Mouse (Mus musculus): Measurements from ENCODE around the gene Fam78b. TPM values are rescaled to one million over a fixed set of nuclear protein-coding genes. Genes with fewer than 3 reads are reported as not detected.

Gene Fam78b
- polyA plus RNA-seq, 1 experiment: 0.84 TPM

GRCm38 (mm10) chr1:167063971-167064370, 62.8 kb downstream of the Fam78b start:
- Histone ChIP-seq H3K9me3 (replicated peaks; ENCODE audit: control insufficient read depth, insufficient read depth, low read length, poor library complexity, severe bottlenecking) (no peaks in the 10 kb centered on the region), H3K27me3 (ENCODE audit: control insufficient read depth, insufficient read depth, low read length, poor library complexity, severe bottlenecking) (no peaks in the 10 kb centered on the region), H3K4me1 (ENCODE audit: control insufficient read depth, insufficient read depth, low read length) (peaks cover 2% of the 10 kb centered on the region), H3K4me3 (ENCODE audit: low read depth, low read length) (no peak overlapping the region), H3K36me3 (ENCODE audit: control insufficient read depth, insufficient read depth, low read length, poor library complexity, severe bottlenecking) (no peaks in the 10 kb centered on the region), H3K9ac (ENCODE audit: low read depth, poor library complexity, severe bottlenecking) (no peak overlapping the region), H3K27ac (ENCODE audit: insufficient read depth, low read length) (no peak overlapping the region)
- TF ChIP-seq CTCF (IDR thresholded peaks at IDR 0.05; ENCODE audit: low read depth, low read length) (no peak), POLR2A (IDR thresholded peaks at IDR 0.05; ENCODE audit: insufficient read depth, low read length) (no peak), EP300 (IDR thresholded peaks at IDR 0.05; ENCODE audit: insufficient read depth, low read depth, low read length) (no peak)

DNA sequence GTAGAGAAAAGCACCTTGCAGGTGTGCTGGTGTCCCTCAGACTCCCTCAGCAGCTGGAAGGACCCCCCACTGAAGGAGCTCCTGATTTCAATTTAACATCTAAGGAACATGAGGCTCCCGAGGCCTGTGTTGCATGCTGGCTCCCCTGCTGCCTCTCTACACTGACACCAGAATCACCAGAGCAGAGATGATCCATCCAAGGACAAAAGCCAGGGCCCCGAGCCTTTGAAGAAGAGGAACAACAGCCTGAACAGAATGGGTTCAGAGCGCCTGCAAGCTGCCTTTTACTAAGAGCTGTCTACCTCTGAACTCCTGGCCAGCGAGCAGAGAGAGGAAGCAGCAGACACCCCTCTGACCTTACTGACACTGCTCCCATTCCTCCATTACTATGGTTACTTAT, 64.3 kb downstream of the Fam78b start:
- Histone ChIP-seq H3K4me3 (ENCODE audit: low read depth, low read length) (no peak overlapping the region), H3K36me3 (ENCODE audit: control insufficient read depth, insufficient read depth, low read length, poor library complexity, severe bottlenecking) (no peaks in the 10 kb centered on the region), H3K4me1 (ENCODE audit: control insufficient read depth, insufficient read depth, low read length) (no peaks in the 10 kb centered on the region), H3K27me3 (ENCODE audit: control insufficient read depth, insufficient read depth, low read length, poor library complexity, severe bottlenecking) (no peaks in the 10 kb centered on the region), H3K9me3 (replicated peaks; ENCODE audit: control insufficient read depth, insufficient read depth, low read length, poor library complexity, severe bottlenecking) (no peaks in the 10 kb centered on the region), H3K9ac (ENCODE audit: low read depth, poor library complexity, severe bottlenecking) (no peak overlapping the region), H3K27ac (ENCODE audit: insufficient read depth, low read length) (no peak overlapping the region)
- no peak for TF ChIP-seq POLR2A (IDR thresholded peaks at IDR 0.05; ENCODE audit: insufficient read depth, low read length)
- TF ChIP-seq EP300 (IDR thresholded peaks at IDR 0.05; ENCODE audit: insufficient read depth, low read depth, low read length): no peak
- no peak for TF ChIP-seq CTCF (IDR thresholded peaks at IDR 0.05; ENCODE audit: low read depth, low read length)

- TF ChIP-seq POLR2A (IDR thresholded peaks at IDR 0.05; ENCODE audit: insufficient read depth, low read length) (no peak), EP300 (IDR thresholded peaks at IDR 0.05; ENCODE audit: insufficient read depth, low read depth, low read length) (no peak), CTCF (IDR thresholded peaks at IDR 0.05; ENCODE audit: low read depth, low read length) (no peak)
- Histone ChIP-seq H3K27ac (ENCODE audit: insufficient read depth, low read length) (no peak overlapping the region), H3K27me3 (ENCODE audit: control insufficient read depth, insufficient read depth, low read length, poor library complexity, severe bottlenecking) (no peaks in the 10 kb centered on the region)
Observed at GRCm38 (mm10) chr1:167065986-167066385, 64.8 kb downstream of the Fam78b start.

DNA sequence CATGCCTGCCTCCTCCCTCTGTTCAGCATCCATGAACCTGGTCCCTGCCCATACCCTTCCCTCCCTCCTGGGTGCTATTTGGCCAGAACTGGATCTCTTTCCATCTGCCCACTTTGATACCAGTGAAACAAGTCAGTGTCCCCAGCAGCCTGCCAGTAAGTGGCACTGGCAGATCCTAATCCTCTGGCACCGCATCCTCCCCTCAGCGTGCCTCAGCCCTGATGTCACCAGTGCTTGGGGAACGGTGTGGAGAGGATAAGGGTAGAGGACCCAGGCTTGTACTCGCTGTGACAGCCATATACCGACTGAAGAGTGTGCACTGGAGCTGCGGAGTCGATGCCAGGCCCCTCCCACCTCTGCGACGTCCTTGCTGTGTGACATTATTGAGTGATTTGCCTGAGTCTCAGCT, 65.7 kb downstream of the Fam78b start:
- H3K4me1 ChIP-seq (ENCODE audit: control insufficient read depth, insufficient read depth, low read length): no peaks in the 10 kb centered on the region
- no peak overlapping the region for H3K9ac ChIP-seq (ENCODE audit: low read depth, poor library complexity, severe bottlenecking)
- H3K4me3 ChIP-seq (ENCODE audit: low read depth, low read length): no peak overlapping the region
- no peaks in the 10 kb centered on the region for H3K27me3 ChIP-seq (ENCODE audit: control insufficient read depth, insufficient read depth, low read length, poor library complexity, severe bottlenecking)
- no peaks in the 10 kb centered on the region for H3K36me3 ChIP-seq (ENCODE audit: control insufficient read depth, insufficient read depth, low read length, poor library complexity, severe bottlenecking)
- H3K27ac ChIP-seq (ENCODE audit: insufficient read depth, low read length): no peak overlapping the region
- TF ChIP-seq CTCF (IDR thresholded peaks at IDR 0.05; ENCODE audit: low read depth, low read length): no peak
- TF ChIP-seq POLR2A (IDR thresholded peaks at IDR 0.05; ENCODE audit: insufficient read depth, low read length): no peak
- no peak for TF ChIP-seq EP300 (IDR thresholded peaks at IDR 0.05; ENCODE audit: insufficient read depth, low read depth, low read length)
- H3K9me3 ChIP-seq (replicated peaks; ENCODE audit: control insufficient read depth, insufficient read depth, low read length, poor library complexity, severe bottlenecking): no peaks in the 10 kb centered on the region

More at GRCm38 (mm10) chr1:167065986-167066385, 64.8 kb downstream of the Fam78b start:
- H3K36me3 ChIP-seq (ENCODE audit: control insufficient read depth, insufficient read depth, low read length, poor library complexity, severe bottlenecking): no peaks in the 10 kb centered on the region
- H3K9ac ChIP-seq (ENCODE audit: low read depth, poor library complexity, severe bottlenecking): no peak overlapping the region
- H3K4me3 ChIP-seq (ENCODE audit: low read depth, low read length): no peak overlapping the region
- H3K9me3 ChIP-seq (replicated peaks; ENCODE audit: control insufficient read depth, insufficient read depth, low read length, poor library complexity, severe bottlenecking): no peaks in the 10 kb centered on the region
- no peaks in the 10 kb centered on the region for H3K4me1 ChIP-seq (ENCODE audit: control insufficient read depth, insufficient read depth, low read length)

GRCm38 (mm10) chr1:167069741-167070140, 68.5 kb downstream of the Fam78b start:
- Histone ChIP-seq H3K9me3 (replicated peaks; ENCODE audit: control insufficient read depth, insufficient read depth, low read length, poor library complexity, severe bottlenecking) (no peaks in the 10 kb centered on the region), H3K27ac (ENCODE audit: insufficient read depth, low read length) (no peak overlapping the region), H3K4me1 (ENCODE audit: control insufficient read depth, insufficient read depth, low read length) (no peaks in the 10 kb centered on the region), H3K27me3 (ENCODE audit: control insufficient read depth, insufficient read depth, low read length, poor library complexity, severe bottlenecking) (no peaks in the 10 kb centered on the region), H3K36me3 (ENCODE audit: control insufficient read depth, insufficient read depth, low read length, poor library complexity, severe bottlenecking) (no peaks in the 10 kb centered on the region), H3K4me3 (ENCODE audit: low read depth, low read length) (no peak overlapping the region), H3K9ac (ENCODE audit: low read depth, poor library complexity, severe bottlenecking) (no peak overlapping the region)
- TF ChIP-seq EP300 (IDR thresholded peaks at IDR 0.05; ENCODE audit: insufficient read depth, low read depth, low read length) (0 out of 2 replicates have a peak, but pooled peaks have one; percentile 15), POLR2A (IDR thresholded peaks at IDR 0.05; ENCODE audit: insufficient read depth, low read length) (no peak)

DNA sequence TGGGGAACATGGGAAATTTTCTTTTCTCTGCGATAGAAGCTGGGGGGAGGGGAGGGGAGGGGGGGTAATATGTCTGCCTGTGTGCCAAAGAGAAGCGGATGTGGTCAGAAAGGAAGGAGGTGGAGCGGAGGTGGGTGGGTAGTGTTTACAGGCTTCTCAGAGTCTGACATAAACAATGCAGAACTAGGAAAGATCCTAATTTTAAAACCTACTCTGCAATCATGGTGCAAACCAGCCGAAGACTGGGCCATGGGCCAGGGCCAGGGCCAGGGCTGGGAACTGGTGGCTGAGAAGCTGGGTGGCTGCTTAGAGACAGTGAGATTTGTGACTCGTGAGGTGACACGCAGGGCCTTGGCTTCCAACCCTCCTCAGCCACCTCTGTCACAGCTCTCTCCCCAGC, 69.1 kb downstream of the Fam78b start:
- Histone ChIP-seq H3K9me3 (replicated peaks; ENCODE audit: control insufficient read depth, insufficient read depth, low read length, poor library complexity, severe bottlenecking) (no peaks in the 10 kb centered on the region), H3K4me3 (ENCODE audit: low read depth, low read length) (no peak overlapping the region), H3K36me3 (ENCODE audit: control insufficient read depth, insufficient read depth, low read length, poor library complexity, severe bottlenecking) (no peaks in the 10 kb centered on the region), H3K9ac (ENCODE audit: low read depth, poor library complexity, severe bottlenecking) (no peak overlapping the region), H3K4me1 (ENCODE audit: control insufficient read depth, insufficient read depth, low read length) (no peaks in the 10 kb centered on the region), H3K27me3 (ENCODE audit: control insufficient read depth, insufficient read depth, low read length, poor library complexity, severe bottlenecking) (no peaks in the 10 kb centered on the region), H3K27ac (ENCODE audit: insufficient read depth, low read length) (no peak overlapping the region)
- no peak for TF ChIP-seq POLR2A (IDR thresholded peaks at IDR 0.05; ENCODE audit: insufficient read depth, low read length)
- no peak for TF ChIP-seq CTCF (IDR thresholded peaks at IDR 0.05; ENCODE audit: low read depth, low read length)
- no peak for TF ChIP-seq EP300 (IDR thresholded peaks at IDR 0.05; ENCODE audit: insufficient read depth, low read depth, low read length)

Data from ES-Bruce4 (cell line).